Mouse (Mus musculus) olfactory bulb, adult 2 months (tissue): ENCODE results near the gene Ebf3. TPM values are rescaled to one million over a fixed set of nuclear protein-coding genes. Genes with fewer than 3 reads are reported as not detected.

Experiments used
- H3K27ac ChIP-seq: fragments of 200-500 bp; 2 replicates; pipeline ENCODE4 v1.5.1; 2012; ENCODE audit warnings: low read depth, low read length; ENCODE audit not compliant: insufficient read depth
- H3K4me1 ChIP-seq: fragments of 200-500 bp; 2 replicates; pipeline ENCODE4 v1.6.1; 2012; ENCODE audit warnings: low read length; ENCODE audit not compliant: control insufficient read depth, insufficient read depth
- H3K4me3 ChIP-seq: fragments of 200-500 bp; 2 replicates; pipeline ENCODE4 v1.5.1; 2012; ENCODE audit warnings: mild to moderate bottlenecking, low read depth, low read length, moderate library complexity; ENCODE audit not compliant: insufficient read depth
- CTCF ChIP-seq: fragments of 200-500 bp; IDR thresholded peaks from 2 replicates; pipeline ENCODE4 v1.5.1; 2012; ENCODE audit warnings: low read depth, mild to moderate bottlenecking, low read length, moderate library complexity; ENCODE audit not compliant: insufficient read depth
- POLR2A ChIP-seq: fragments of 200-500 bp; IDR thresholded peaks from 2 replicates; pipeline ENCODE4 v1.6.1; 2012; ENCODE audit warnings: mild to moderate bottlenecking, low read depth, low read length, moderate library complexity; ENCODE audit not compliant: insufficient read depth
- WGBS: fragments of 180-500 bp; shearing (Covaris S2); methylation state at CpG from one replicate; pipeline ENCODE4 v1.1.7; 2018; 5-methylcytosine and 5-hydroxymethylcytosine counted together
- polyA plus RNA-seq: library from polyadenylated mRNA; stranded (reverse); fragments of >200 nt; gene quantifications from 2 replicates; pipeline ENCODE4 v1.2.4, GENCODE M21; 2012; ENCODE audit warnings: low replicate concordance; ENCODE audit not compliant: missing spikeins, insufficient read depth, insufficient read length

The Ebf3 gene
- polyA plus RNA-seq, 1 experiment, result not detected

DNA sequence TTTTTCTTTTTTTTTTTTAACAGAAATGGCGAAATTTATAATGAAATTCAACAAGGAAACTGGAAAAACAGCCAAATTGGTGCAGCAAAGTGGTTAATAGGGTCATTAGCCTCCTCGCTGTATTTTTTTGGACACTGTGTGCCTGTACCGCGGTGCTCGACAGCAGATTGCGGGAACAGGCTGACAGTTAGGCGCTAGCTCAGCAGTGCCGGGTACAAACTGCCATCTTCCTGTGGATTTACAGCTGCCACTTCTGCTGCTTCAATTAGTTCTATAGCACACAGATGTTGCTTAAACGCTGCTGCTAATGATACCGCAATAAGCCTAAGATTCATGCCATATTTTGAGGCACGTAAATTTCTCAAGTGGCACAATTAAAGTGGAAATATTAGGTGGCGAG, 167.1 kb downstream of the Ebf3 start:
- Histone ChIP-seq H3K4me3 (no peak overlapping the region), H3K4me1 (no peaks in the 10 kb centered on the region), H3K27ac (no peak overlapping the region)
- 45% methylated on average over 12 of the region's 12 CpGs for WGBS
- TF ChIP-seq CTCF, result no peak
- TF ChIP-seq POLR2A, result no peak

Other genes starting within 250 kb of the Ebf3 start
- not detected in 2 replicates for gene 9430038I01Rik, start 96.3 kb upstream of the Ebf3 start, polyA plus RNA-seq
- gene Glrx3, start 123.2 kb upstream of the Ebf3 start, polyA plus RNA-seq, result not detected in 2 replicates